14 mouse cellular contexts compared by ENCODE assay signal in the genomic region with DNA sequence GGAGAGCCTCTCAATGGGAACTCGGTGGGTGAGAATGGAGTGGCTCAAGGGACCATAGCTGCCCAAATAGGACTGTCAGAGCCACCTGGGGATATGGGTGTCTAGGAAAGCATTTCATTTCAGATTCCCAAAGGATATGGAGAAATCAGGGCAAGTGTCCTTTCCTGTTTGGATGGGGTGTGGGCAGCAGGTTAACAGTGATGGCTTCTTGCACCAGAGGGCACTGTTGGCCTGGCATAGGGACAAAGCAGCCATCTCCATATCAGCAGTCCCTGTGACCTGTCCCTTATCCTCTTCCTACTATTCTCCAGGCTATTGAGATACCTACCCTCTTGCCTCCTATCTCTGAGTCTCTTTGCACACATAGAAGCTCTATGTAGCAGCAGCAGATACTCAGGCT. TPM values are rescaled to one million over a fixed set of nuclear protein-coding genes. Genes with fewer than 3 reads are reported as not detected.
A peak's percentile ranks its signal among the peaks of the same experiment; 100 is the strongest.
DNase-seq lines count a peak whose midpoint lies in the region; ATAC-seq and TF ChIP-seq lines count a peak whose summit lies in the region.
"Had no signal": no experiment of that assay in that cellular context is flagged by ENCODE, and none has a peak within 500 bp of the region (broad histone marks: within the 10 kb centered on the region; RNA-seq: fewer than 3 reads in every experiment).

No protein-coding gene starts in this region.

- no peak for TF ChIP-seq POLR2A in cerebellum, adult 2 months (IDR thresholded peaks at IDR 0.05; ENCODE audit: borderline replicate concordance, insufficient read depth, low read length)
- TF ChIP-seq POLR2A in kidney, adult 2 months (IDR thresholded peaks at IDR 0.05; ENCODE audit: low read depth, low read length) = no peak

- no peaks in the 10 kb centered on the region for H3K9me3 ChIP-seq in midbrain, postnatal 0 days (ENCODE audit: low read length)
- H3K9me3 ChIP-seq in midbrain, embryonic 15.5 days = no peaks in the 10 kb centered on the region
- H3K9me3 ChIP-seq: embryonic facial prominence, embryonic 10.5 days; forebrain, embryonic 12.5 days; kidney, embryonic 15.5 days; midbrain, embryonic 12.5 days; neural tube, embryonic 13.5 days had no signal

- H3K9ac ChIP-seq in midbrain, postnatal 0 days (replicated peaks; ENCODE audit: low read length, poor library complexity, severe bottlenecking) = no peak overlapping the region
- H3K9ac ChIP-seq in midbrain, embryonic 15.5 days = no peak overlapping the region
- H3K9ac ChIP-seq: forebrain, embryonic 12.5 days; kidney, embryonic 15.5 days; midbrain, embryonic 12.5 days; neural tube, embryonic 13.5 days had no signal

- H3K4me3 ChIP-seq in cerebellum, adult 2 months (replicated peaks; ENCODE audit: insufficient read depth, low read depth, low read length) = no peak overlapping the region
- no peak overlapping the region for H3K4me3 ChIP-seq in kidney, adult 2 months (ENCODE audit: insufficient read depth, low read depth, low read length)
- no peak overlapping the region for H3K4me3 ChIP-seq in midbrain, postnatal 0 days (ENCODE audit: low read depth, low read length)
- H3K4me3 ChIP-seq in midbrain, embryonic 15.5 days = no peak overlapping the region
- H3K4me3 ChIP-seq: embryonic facial prominence, embryonic 10.5 days; forebrain, embryonic 12.5 days; kidney, embryonic 15.5 days; midbrain, embryonic 12.5 days; neural tube, embryonic 13.5 days had no signal

- H3K4me1 ChIP-seq in cerebellum, adult 2 months (ENCODE audit: control insufficient read depth, insufficient read depth, low read length) = no peaks in the 10 kb centered on the region
- H3K4me1 ChIP-seq in kidney, adult 2 months (ENCODE audit: control insufficient read depth, insufficient read depth, low read length) = peaks cover 14% of the 10 kb centered on the region
- H3K4me1 ChIP-seq in midbrain, postnatal 0 days (ENCODE audit: insufficient read depth, low read length) = no peaks in the 10 kb centered on the region
- H3K4me1 ChIP-seq in midbrain, embryonic 15.5 days = no peaks in the 10 kb centered on the region
- H3K4me1 ChIP-seq: embryonic facial prominence, embryonic 10.5 days; forebrain, embryonic 12.5 days; midbrain, embryonic 12.5 days; neural tube, embryonic 13.5 days had no signal

- peak in 1 of 2 experiments; percentile 29 for DNase-seq in cerebellum, adult 2 months
- DNase-seq in cerebellum, adult 11 months = no peak
- no peak for DNase-seq in kidney, adult 2 months
- DNase-seq in kidney, adult 18-20 months = no peak
- no peak for DNase-seq in midbrain, postnatal 0 days (ENCODE audit: low spot score)
- no peak for DNase-seq in Muller cell, postnatal 12 days (ENCODE audit: inconsistent ontology term)
- no peak for DNase-seq in frontal cortex, postnatal 25 days (ENCODE audit: low spot score in 2 of 2)
- DNase-seq: B cell, adult 2 months had no signal

- no peak overlapping the region for H3K4me2 ChIP-seq in midbrain, postnatal 0 days (ENCODE audit: low read depth, low read length, poor library complexity, severe bottlenecking)
- no peak overlapping the region for H3K4me2 ChIP-seq in midbrain, embryonic 15.5 days
- H3K4me2 ChIP-seq: forebrain, embryonic 12.5 days; kidney, embryonic 15.5 days; midbrain, embryonic 12.5 days; neural tube, embryonic 13.5 days had no signal

- no peak for ATAC-seq in midbrain, postnatal 0 days (ENCODE audit: low FRiP score)
- ATAC-seq in midbrain, embryonic 15.5 days (replicated peaks) = no peak

- H3K27me3 ChIP-seq in cerebellum, adult 2 months (ENCODE audit: control insufficient read depth, insufficient read depth, low read length) = no peaks in the 10 kb centered on the region
- H3K27me3 ChIP-seq in kidney, adult 2 months (replicated peaks; ENCODE audit: control insufficient read depth, insufficient read depth, low read length) = no peaks in the 10 kb centered on the region
- no peaks in the 10 kb centered on the region for H3K27me3 ChIP-seq in midbrain, postnatal 0 days (ENCODE audit: insufficient read depth, low read length)
- H3K27me3 ChIP-seq in midbrain, embryonic 15.5 days (replicated peaks) = no peaks in the 10 kb centered on the region
- H3K27me3 ChIP-seq: forebrain, embryonic 12.5 days; kidney, embryonic 15.5 days; midbrain, embryonic 12.5 days; neural tube, embryonic 13.5 days had no signal

- no peak overlapping the region for H3K27ac ChIP-seq in cerebellum, adult 2 months (ENCODE audit: insufficient read depth, low read length)
- no peak overlapping the region for H3K27ac ChIP-seq in kidney, adult 2 months (ENCODE audit: insufficient read depth, low read depth, low read length)
- no peak overlapping the region for H3K27ac ChIP-seq in midbrain, postnatal 0 days (ENCODE audit: low read depth, low read length)
- no peak overlapping the region for H3K27ac ChIP-seq in midbrain, embryonic 15.5 days
- H3K27ac ChIP-seq: embryonic facial prominence, embryonic 10.5 days; forebrain, embryonic 12.5 days; kidney, embryonic 15.5 days; midbrain, embryonic 12.5 days; neural tube, embryonic 13.5 days had no signal

- no peaks in the 10 kb centered on the region for H3K36me3 ChIP-seq in kidney, adult 2 months (ENCODE audit: control insufficient read depth, insufficient read depth, low read length)
- H3K36me3 ChIP-seq in midbrain, postnatal 0 days (ENCODE audit: insufficient read depth, low read length) = no peaks in the 10 kb centered on the region
- no peaks in the 10 kb centered on the region for H3K36me3 ChIP-seq in midbrain, embryonic 15.5 days (replicated peaks)
- H3K36me3 ChIP-seq: embryonic facial prominence, embryonic 10.5 days; forebrain, embryonic 12.5 days; kidney, embryonic 15.5 days; midbrain, embryonic 12.5 days; neural tube, embryonic 13.5 days had no signal

- 58% methylated on average over 1 of the region's 1 CpGs for WGBS in cerebellum, adult 2 months
- WGBS in kidney, adult 2 months = 73% methylated on average over 1 of the region's 1 CpGs
- 72% methylated on average over 1 of the region's 1 CpGs for WGBS in midbrain, postnatal 0 days
- 60% methylated on average over 1 of the region's 1 CpGs for WGBS in midbrain, embryonic 15.5 days

- TF ChIP-seq CTCF in cerebellum, adult 2 months (IDR thresholded peaks at IDR 0.05; ENCODE audit: borderline replicate concordance, insufficient read depth, low read depth, low read length) = peak; percentile 62
- TF ChIP-seq CTCF in kidney, adult 2 months (conservative IDR thresholded peaks at IDR 0.05; ENCODE audit: insufficient read depth, insufficient read length, low read depth, low read length) = peak; percentile 76
- peak; percentile 35 for TF ChIP-seq CTCF in midbrain, postnatal 0 days (IDR thresholded peaks at IDR 0.05)

RNA-seq across cellular contexts. Expression of a gene that starts 26.4 kb away (rescaled TPM):
- polyA plus RNA-seq in cerebellum, adult 2 months (2012; rRNA removed) = 25.7 and 29.5 TPM in 2 replicates
- polyA plus RNA-seq in kidney, adult 2 months (2012; rRNA removed) = 6.1 and 8.7 TPM in 2 replicates
- total RNA-seq in midbrain, postnatal 0 days (2014; rRNA removed) = 164 TPM in 2 replicates
- 15.4 and 17.1 TPM in 2 replicates for polyA plus RNA-seq in midbrain, postnatal 0 days (2015; fragmentation: Nextera tagmentation; extraction: Ambion mirVana)
- polyA plus RNA-seq in midbrain, embryonic 15.5 days (2015; fragmentation: Nextera tagmentation; extraction: Ambion mirVana) = 12.7 and 13.9 TPM in 2 replicates

RNA-seq across cellular contexts. Expression of a gene that starts 36.4 kb away (rescaled TPM):
- 58.7 and 60.9 TPM in 2 replicates for polyA plus RNA-seq in cerebellum, adult 2 months (2012; rRNA removed)
- 82.2 and 92.8 TPM in 2 replicates for polyA plus RNA-seq in kidney, adult 2 months (2012; rRNA removed)
- total RNA-seq in midbrain, postnatal 0 days (2014; rRNA removed) = 74.9 and 85.1 TPM in 2 replicates
- 43.3 and 46.7 TPM in 2 replicates for polyA plus RNA-seq in midbrain, postnatal 0 days (2015; fragmentation: Nextera tagmentation; extraction: Ambion mirVana)
- polyA plus RNA-seq in midbrain, embryonic 15.5 days (2015; fragmentation: Nextera tagmentation; extraction: Ambion mirVana) = 53.7 and 54.1 TPM in 2 replicates
